Mouse (Mus musculus) forelimb bud, embryonic 11.5 days (tissue): ENCODE data around the gene Tle3.

Source experiments
- DNase-seq: peaks from one replicate; pipeline ENCODE4 v3.0.0-alpha.2; 2012; ENCODE audit warnings: low read depth, low spot score

Gene Tle3

DNA sequence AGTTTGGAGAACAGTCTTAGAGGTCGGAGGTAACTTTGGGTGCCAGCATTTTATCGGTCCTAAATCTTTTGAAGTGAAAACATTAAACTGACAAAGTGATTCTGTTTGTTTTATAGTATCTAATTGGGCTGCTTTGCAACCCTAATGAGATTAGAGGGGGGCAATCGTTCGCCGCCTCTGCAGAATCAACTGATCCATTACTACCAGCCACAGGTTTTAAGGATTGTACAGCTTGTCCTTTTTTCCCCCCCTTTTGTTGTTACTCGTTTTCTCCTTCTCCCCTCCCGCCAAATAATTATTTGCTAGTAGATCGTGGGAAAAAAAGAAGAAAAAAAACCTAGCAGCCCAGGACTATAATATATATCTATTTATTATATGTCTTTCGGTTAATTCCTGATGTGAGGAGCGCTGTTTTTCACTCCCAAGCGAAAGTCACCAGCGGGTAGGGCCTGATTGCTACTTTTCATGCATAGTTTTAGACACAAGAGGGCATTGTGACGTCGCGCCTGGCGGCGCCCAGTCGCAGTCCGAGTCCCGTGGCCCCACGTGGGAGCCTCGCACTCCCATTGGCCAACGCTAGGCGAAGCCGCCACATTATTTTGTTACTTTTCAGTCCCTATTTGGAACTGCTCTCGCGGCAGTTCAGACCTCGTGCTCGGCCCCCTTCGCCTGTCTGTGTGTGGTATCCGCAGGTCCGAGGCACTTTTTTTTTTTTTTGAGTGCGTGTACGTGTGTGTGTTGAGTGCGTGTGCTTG, at the start of gene Tle3:
TSS of gene Tle3 (plus strand) at position 612 of the 755 bp plus-strand sequence.
- DNase-seq = peak; percentile 100

DNA sequence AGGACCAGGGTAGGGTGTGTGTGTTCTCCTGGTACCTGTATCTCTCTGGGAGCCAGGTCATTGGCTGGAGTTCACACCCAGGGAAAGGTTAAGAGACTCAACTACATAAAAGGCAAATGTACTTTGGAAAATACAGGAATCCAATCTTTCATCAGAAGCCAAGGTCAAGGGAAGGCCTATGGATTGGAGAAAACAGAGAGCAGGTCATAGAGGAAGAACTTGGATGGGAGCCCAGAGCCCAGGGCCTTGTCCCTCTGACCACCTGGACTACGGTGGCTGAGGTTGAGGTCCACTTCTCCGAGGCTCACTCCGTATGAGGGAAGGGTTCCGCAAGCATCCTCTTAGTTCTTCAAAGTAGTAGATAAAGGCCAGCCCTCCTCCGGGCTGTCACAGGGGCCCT, 48.9 kb upstream of the Tle3 start:
- DNase-seq = no peak

DNA sequence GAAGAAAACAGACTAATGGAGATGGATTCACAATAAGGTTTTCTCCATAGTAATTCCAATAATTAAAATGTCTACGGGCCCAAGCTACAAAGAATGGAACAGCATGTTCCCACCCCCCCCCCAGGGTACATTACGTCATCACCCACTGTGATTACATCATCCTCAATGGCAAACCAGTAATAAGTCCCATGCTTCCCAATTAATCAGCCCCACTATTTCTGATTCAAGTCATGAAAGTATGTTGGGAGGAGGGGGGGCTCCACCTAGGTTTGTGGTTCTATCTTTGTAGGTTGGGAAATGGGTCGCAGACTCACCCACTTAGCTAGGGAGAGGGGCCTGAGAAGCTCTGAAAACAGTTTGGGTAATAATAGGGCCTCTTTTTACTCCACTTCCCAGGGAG, 48.3 kb upstream of the Tle3 start:
- no peak for DNase-seq

DNA sequence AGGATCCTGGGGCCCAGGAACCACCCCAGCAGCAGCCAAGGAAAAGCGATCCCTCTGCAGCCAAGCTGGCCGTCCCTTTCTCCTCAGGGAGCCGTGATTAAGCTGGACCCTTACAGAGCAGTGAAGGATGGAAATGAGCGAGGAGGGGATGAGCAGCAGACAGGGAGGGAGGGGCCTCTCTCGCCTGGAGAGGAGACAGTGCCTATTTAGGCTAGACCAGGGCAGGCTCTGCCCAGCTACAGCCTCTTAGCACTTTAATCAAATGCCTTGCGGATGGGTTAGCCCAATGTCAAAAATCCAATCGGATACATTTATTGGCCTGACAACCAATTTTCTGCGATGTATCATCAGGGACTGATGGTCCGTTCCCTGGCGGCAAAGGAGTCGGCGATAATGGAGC, 47.8 kb upstream of the Tle3 start:
- DNase-seq = no peak

DNA sequence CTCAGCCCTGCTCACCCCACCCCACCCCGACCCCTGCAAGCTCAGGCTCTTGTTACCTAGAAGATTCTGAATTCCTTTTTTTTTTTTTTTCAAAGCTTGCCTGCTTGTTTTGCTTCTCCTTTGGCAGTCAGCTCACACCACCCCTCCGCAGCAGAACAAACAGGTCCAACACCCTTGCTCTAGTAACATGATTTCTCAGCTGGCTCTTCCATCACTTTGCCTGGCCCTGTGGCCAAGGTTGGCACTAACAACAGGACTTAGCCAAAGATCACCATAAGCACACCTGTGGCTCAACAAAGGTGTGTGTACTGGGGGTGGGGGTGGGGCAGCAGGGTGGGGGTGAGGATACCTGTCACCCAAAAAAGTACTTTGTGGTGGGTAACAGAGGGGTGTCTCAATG, 47.2 kb upstream of the Tle3 start:
- DNase-seq = no peak

DNA sequence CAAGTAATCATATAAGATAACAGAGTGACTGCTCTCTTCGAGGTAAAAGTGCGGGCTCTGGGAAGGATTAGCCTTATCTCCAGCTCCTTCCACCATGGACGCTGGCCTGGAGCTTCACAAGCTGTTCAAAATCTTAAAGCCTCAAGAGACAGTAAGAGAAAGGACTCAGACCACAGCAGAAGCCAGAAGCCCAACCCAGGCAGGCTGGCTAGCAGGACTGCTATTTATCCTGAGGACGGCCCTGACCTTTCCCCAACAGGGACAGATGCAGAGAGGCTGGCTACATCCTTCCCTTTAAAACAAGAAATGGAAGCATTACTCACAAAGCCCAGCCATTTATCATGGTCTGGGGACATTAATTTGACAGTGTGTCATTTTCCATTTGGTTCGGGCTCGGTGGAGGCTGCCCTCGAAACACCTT, 46.2 kb upstream of the Tle3 start:
- DNase-seq = no peak

DNA sequence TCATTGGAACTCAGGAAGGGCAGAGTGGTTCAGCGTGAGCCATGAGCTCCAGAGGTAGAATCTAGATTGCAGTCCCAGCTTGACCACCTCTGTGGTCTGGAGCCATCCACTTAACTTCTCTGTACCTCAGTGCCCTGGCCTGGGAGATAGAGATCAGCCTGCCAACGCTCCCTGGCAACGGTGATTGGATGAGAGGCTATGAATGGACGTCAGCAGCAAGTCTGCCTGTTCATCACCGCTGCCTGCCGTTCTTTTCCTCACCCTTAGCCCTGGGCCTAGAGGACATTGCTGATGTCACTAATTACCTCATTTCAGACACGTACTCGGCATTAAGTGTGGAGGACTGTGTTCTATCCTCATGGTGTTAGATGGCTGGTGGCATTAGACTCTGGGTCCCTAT, 45.2 kb upstream of the Tle3 start:
- no peak for DNase-seq

DNA sequence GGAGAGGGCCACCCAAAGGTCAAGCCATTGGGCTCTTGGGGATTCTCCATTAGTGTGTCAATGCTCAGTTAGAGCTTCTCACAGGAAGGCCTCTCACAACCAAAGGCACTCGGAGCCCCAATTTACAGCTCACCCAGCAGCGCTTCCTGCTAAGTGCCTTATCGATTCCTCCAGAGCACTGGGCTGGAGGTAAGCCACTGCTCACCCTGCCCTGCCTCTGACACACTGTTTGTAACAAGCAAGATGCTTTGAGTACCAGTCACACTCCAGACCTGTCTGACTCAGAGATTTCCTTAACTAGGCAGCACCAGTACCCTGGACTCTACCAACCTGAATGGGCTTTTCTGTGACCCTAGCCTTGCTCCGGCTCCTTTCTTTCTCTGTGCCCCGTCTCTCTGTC, 44.0 kb upstream of the Tle3 start:
- DNase-seq = no peak

DNA sequence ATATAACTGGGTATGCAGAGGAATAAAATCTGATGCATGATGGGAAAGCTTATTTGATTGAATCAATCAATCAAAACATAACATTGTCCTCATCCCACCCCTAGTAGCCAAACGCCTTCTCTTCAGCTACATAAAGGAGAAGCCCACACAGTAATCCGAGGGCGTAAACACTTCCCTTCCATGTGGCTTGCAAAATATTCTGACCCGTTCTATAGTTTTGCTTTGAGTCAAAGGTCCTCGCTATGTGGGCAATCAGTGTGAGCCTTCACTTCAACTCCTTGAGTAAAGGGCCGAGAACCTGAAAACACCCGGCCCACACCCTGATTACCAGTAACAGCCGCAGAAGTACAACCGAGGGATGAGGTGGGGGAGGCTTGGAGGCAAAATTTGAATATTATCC, 41.4 kb upstream of the Tle3 start:
- no peak for DNase-seq

DNA sequence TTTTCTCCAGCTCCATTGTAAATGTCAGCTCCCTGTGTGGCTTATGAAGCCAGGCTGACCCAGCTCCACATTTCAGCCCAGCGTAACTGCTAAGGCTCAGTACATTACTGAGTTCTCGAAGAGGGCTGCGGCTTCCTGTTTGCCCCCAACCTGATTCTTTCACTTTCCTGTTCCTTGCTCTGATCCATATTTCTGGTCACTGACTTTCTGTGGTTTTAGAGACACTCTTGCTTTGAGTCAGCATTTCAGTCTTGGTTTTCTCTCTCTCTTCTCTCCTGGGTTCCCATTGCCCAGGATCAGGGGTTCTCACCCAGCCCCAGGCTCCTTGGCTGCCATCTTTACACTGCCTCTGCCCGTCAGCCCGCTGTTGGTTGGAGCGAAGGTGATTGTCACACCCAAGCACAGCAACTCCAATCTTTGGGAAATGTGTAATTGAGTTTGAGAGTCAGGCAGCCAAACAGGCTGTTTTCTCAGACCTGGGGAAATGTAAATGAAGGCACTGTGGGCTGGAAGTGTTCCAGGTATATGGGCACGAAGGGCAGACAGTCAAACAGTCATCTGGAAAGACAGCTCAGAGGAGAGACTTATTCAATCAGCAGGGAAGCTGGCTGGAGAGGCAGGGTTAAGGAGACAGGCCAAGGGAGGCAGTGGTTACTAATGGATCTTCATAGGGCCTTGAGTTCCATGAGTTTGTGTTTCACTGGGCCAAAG, 39.8 kb upstream of the Tle3 start:
- DNase-seq = no peak

DNA sequence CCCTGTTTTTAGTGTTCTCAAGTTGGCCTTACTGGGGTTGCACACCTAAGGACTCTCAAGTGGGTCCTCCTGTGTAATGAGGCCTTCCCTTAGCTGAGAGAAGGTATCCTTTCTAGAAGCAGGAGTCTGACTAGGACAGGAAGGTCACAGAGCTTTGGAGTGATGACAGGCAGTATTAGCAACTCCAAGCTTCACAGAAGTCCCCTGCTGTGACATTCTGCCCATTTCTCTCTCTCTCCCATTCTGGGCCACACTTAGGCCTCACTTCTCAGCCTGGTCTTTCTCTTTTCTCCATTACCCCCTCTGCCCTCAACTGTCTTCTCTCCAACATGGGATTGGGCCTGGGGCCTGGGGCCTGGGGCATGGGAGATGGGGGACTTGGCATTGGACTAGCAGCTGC, 36.0 kb upstream of the Tle3 start:
- no peak for DNase-seq

DNA sequence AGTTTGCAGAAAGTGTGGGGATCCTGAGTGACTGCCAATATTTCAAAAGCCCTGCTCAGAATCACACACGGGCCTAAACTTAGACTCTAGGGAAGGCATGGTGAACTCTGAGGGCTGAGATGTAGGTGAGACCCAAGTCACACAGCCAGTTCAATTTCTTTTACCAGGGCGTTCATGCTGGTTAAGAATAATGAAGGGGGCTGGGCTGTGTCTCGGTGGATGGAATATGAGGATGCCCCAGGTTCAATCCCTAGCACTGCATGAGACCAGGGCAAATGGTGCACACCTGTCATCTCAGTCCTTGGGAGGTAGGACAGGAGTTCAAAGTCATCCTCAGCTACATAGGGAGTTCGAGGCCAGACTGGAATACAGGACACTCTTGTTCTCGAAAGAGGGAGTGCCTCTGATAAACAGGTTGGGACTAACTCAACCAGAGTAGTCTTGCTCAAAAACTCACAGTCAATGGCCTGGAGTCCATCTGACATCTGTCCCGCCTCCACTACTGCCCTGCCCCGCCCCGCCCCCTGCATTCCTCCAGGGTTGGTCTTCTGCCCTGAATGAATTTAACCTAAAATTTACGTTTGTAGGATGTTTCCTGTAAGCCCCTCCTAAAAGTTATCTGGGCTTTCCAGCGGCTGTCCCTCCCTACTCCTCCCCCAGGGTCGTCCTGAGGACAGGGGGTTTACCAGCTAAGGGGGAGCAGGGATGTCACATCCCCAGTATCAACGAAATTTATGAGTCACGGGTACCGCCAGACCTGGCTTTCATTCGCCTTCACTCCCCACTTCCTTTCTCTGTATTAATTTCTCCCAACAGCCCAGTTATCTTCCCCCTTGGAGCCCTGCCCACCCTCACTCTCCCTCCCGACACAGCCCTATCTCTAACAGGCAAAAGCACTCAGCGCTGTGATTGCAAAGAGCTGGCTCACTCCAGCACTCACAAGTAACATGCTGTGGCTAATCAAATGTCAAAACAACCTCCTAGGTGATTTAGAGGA, 35.3 kb upstream of the Tle3 start:
- DNase-seq = no peak

DNA sequence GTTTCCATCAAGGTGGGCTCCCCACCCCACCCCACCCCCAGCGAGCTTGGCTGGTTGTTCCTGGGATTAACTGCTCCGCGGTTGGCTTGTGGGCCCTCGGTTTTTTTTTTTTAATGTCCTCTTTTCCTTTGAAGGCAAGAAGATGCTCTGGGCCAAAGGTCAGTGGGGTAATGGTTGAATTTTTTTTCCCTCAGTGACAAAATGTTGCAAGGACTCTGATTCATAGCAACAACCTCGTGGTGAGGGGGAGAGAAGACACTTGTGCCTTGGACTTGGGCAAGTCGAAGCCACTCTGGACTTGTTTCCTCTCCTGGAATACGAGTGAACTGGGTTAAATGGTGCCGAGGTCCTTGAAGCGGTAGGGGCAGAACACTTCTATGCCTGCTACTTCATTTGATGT, 34.5 kb upstream of the Tle3 start:
- no peak for DNase-seq

DNA sequence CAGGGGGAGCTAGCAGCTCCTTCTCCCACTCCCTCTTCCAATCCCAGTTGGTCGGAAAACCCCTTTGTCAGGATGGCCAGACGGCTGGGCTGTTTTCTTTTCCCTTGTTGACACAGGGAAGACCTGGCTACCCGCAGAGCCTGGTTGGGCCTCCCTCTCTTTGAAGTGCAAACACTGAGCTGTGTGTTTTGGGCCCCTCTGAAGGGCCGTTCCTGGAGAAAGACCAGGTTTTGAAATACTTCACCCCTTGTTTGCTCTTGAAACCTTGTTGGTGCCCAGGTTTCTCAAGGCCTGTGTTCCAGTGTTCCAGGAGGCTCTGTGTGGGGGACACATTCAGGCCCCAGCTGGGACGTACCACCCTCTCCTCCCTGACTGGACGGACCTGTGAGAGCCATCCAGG, 32.9 kb upstream of the Tle3 start:
- no peak for DNase-seq

DNA sequence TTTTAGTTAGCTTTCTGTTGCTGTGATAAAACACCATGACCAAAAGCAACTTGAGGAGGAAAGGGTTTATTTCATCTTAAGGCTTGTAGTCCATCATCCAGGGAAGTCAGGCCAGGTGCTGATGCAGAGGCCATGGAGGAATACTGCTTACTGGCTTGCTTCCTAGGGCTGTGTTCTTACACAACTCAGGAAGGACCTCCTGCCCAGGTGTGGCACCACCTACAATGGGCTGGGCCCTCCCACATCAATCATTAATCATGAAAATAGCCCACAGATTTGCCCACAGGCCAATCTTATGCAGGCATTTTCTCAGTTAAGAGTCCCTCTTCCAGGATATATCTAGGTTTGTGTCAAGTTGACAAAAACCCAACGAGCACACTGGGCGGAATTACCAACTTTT, 31.8 kb upstream of the Tle3 start:
- no peak for DNase-seq

DNA sequence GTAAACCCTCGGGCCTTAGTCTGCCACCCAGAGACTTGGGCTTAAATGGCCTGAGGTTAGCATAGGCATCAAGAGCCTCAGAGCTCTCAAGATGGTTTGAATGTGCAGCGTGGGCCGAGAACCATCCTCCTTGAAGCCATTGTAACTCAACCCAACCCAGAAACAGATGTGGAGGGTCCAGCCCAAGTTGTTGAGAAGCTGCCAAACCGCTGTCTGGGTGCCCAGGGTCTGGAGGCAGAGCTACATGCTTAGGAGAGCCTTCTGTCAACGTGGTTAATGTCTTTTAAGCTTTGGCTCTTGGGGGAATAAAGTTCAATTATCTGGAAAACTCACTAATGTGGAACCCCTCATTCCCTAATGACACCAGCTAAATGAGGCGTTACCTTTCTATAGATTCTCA, 29.9 kb upstream of the Tle3 start:
- DNase-seq = no peak

DNA sequence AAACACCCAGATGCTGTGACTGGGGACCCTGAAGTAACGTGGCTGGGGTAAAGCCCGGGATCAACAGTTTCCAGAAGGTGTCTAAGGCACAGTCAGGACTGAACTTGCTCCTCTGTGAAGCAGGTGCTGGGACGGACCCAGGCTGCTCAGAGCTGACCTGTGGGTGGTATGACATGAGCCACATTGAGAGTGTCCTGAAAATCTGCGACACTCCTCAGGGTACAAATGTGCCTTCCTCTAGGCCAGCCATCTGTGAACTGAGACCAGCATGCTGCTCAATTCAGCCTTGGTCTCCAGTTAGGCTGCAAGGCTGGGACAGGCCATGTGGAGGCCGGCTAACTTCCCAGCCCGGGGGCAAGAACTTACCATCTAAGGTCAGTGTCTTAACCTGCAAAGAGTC, 27.5 kb upstream of the Tle3 start:
- no peak for DNase-seq

DNA sequence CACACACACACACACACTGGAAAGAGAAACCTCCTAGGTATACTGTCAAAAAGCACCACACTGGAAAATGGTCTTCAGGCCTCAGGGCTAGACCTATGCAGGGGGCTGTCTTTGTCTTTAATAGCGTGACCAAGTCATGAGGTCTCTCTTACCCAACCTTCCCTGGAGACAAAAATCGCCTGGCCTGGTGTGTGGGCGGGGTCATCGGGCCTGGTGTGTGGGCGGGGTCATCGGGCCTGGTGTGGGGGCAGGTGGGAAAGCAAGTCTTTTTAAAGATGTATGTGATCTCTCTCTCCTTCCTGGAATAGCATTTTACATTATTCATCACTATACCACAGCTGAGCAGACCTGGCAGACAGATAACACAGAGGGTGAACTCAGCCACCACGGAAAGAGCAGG, 25.2 kb upstream of the Tle3 start:
- DNase-seq = no peak

DNA sequence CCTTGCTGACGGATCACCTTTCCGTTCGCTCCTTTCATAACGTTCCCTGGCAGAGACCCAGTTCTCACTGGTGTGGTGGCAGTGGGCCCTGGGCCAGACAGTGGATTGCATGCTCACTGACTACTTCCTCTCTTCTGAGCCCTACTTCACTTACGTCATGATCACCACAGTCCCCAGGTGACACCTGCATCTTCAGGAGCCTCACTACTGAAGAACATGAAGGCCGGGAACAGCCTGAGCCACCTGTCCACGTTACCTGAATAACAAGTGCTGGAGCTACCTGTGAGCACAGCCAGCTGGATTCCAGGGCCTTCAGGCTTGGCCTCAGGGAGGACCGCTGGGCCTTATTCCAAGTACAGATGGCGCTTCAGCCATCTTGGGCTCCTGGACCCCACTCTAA, 24.1 kb upstream of the Tle3 start:
- no peak for DNase-seq

DNA sequence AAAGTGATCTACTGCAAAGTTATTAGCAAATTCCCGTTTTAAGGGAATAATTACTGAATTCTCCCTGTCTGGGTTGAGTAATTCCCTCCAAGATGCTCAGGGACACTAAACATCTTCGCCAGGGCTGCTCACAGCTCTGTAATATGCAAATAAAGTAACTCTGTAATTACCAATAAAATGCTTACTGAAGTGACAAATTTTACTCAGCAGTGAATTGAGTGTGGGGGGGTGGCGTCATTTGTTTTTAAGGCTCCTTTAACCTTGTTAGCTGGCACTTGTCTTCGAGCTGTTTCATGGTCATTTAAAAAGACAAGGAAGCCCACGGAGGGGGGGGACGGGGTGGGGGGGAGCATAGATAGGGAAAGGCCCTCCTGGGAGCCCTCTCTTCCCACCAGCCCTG, 23.6 kb upstream of the Tle3 start:
- DNase-seq = no peak

DNA sequence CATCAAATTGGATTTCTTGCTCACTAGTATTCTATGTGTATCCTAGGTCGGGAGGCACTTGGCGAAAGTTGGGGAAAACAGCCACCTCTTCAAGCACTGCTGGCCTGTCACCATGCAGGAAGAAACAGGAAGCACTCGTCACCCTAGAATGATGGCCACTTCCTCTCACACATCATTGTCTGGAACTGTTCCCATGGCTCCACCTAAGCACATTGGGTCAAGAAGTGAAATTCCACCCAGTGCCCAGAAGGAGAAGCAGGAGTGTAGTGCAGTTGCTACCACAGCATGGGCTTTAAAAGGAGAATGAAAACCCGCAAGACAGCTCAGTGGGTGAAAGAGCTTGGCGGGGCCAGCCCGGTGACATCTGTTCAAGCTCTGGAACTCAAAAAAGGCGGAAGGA, 22.5 kb upstream of the Tle3 start:
- DNase-seq = no peak

DNA sequence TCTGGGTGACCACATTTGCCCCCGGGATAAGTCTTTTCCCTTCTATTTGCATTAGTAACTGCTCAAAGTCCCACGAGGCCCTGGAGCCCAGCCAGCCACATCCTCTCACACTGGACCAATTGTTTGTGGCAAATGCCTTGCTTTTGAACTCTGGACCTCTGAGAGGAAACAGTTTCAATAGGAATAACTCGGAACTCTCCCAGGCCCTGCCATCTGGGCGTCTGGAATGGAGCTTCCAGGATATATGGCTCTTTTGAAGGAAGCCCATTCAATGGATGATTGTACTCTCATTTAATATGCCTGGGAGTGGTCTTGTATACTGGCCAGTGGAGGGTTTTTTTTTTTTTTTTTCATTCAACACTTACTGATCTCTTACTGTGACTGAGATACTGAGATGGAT, 21.0 kb upstream of the Tle3 start:
- DNase-seq = peak; percentile 58
